Mouse (Mus musculus): Measurements from ENCODE around the gene Actl9. TPM values are rescaled to one million over a fixed set of nuclear protein-coding genes. Genes with fewer than 3 reads are reported as not detected.

Actl9 gene
- not detected in 2 replicates for polyA plus RNA-seq (2015; fragmentation: Nextera tagmentation; extraction: Ambion mirVana)

GRCm38 (mm10) chr17:33432019-33432946, at the start of gene Actl9:
Gene Actl9, plus strand, starts transcription at chr17:33432896.
- 85% methylated on average over 3 of the region's 3 CpGs for WGBS
- H3K27ac ChIP-seq, result no peak within 1 kb of the TSS
- no peaks in the 10 kb centered on the region for H3K36me3 ChIP-seq
- H3K9ac ChIP-seq, result no peak within 1 kb of the TSS
- H3K4me2 ChIP-seq (replicated peaks), result no peak within 1 kb of the TSS
- no peaks in the 10 kb centered on the region for H3K9me3 ChIP-seq
- H3K27me3 ChIP-seq (replicated peaks), result no peaks in the 10 kb centered on the region
- H3K4me1 ChIP-seq (replicated peaks), result no peaks in the 10 kb centered on the region
- no peak within 1 kb of the TSS for H3K4me3 ChIP-seq (replicated peaks)
- no peak for ATAC-seq

GRCm38 (mm10) chr17:33385705-33386104, 47.0 kb upstream of the Actl9 start:
- Histone ChIP-seq H3K36me3 (peaks cover 19% of the 10 kb centered on the region), H3K4me2 (replicated peaks) (no peak overlapping the region), H3K9me3 (no peaks in the 10 kb centered on the region), H3K27ac (no peak overlapping the region), H3K9ac (no peak overlapping the region), H3K4me1 (replicated peaks) (no peaks in the 10 kb centered on the region), H3K27me3 (replicated peaks) (no peaks in the 10 kb centered on the region), H3K4me3 (replicated peaks) (no peak overlapping the region)
- ATAC-seq, result no peak

- Histone ChIP-seq H3K36me3 (no peaks in the 10 kb centered on the region), H3K27me3 (replicated peaks) (no peaks in the 10 kb centered on the region), H3K4me2 (replicated peaks) (no peak overlapping the region), H3K9me3 (no peaks in the 10 kb centered on the region), H3K4me1 (replicated peaks) (peaks cover 8% of the 10 kb centered on the region; the same call in 1 of the 2 replicates), H3K27ac (no peak overlapping the region), H3K4me3 (replicated peaks) (no peak overlapping the region), H3K9ac (no peak overlapping the region)
- 92% methylated on average over 5 of the region's 5 CpGs for WGBS
- no peak for ATAC-seq
These were observed 40.4 kb upstream of the Actl9 start for GRCm38 (mm10) chr17:33392271-33392670.

- Histone ChIP-seq H3K4me3 (replicated peaks) (peak within 1 kb of the TSS; percentile 81), H3K27ac (peak within 1 kb of the TSS; percentile 54; the same call in 1 of the 2 replicates), H3K9me3 (no peaks in the 10 kb centered on the region), H3K9ac (peak within 1 kb of the TSS; percentile 81), H3K4me1 (replicated peaks) (peaks cover 8% of the 10 kb centered on the region; the same call in 1 of the 2 replicates), H3K27me3 (replicated peaks) (no peaks in the 10 kb centered on the region), H3K36me3 (no peaks in the 10 kb centered on the region), H3K4me2 (replicated peaks) (peak within 1 kb of the TSS; percentile 60)
- peak; percentile 100 for ATAC-seq
- WGBS, result under 1% methylated on average over 44 of the region's 44 CpGs
These were observed 38.3 kb upstream of the Actl9 start, which contains the start of gene Zfp101 for GRCm38 (mm10) chr17:33394182-33395034. Gene Zfp101, minus strand, starts transcription at chr17:33394641.

GRCm38 (mm10) chr17:33439148-33439547, 6.5 kb downstream of the Actl9 start:
- ATAC-seq, result no peak
- Histone ChIP-seq H3K27me3 (replicated peaks) (no peaks in the 10 kb centered on the region), H3K36me3 (no peaks in the 10 kb centered on the region), H3K4me2 (replicated peaks) (no peak overlapping the region), H3K9ac (no peak overlapping the region), H3K9me3 (no peaks in the 10 kb centered on the region), H3K4me1 (replicated peaks) (no peaks in the 10 kb centered on the region), H3K4me3 (replicated peaks) (no peak overlapping the region), H3K27ac (no peak overlapping the region)
- WGBS, result 72% methylated on average over 1 of the region's 1 CpGs

DNA sequence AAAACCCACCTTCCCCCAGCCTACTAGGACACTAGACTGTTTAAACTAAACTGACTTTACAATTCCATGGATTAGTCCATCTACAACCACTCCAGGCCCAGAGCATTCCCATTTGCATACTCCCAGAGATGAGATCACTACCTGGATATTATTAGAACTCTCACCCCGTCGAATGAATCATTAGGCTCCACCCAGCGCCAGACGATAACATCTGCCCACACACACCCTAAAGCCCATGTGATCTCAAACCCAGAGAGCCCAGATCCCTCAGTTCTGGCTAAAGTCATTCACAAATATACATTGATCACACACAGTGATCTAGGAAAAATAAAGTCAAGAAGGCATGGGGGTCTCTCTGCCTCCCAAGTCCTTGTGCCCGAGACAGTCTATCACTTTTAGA, 7.2 kb downstream of the Actl9 start:
- WGBS, result 43% methylated on average over 5 of the region's 5 CpGs
- Histone ChIP-seq H3K27ac (no peak overlapping the region), H3K36me3 (no peaks in the 10 kb centered on the region), H3K4me1 (replicated peaks) (no peaks in the 10 kb centered on the region), H3K27me3 (replicated peaks) (no peaks in the 10 kb centered on the region), H3K4me2 (replicated peaks) (no peak overlapping the region), H3K9me3 (no peaks in the 10 kb centered on the region), H3K9ac (no peak overlapping the region), H3K4me3 (replicated peaks) (no peak overlapping the region)
- ATAC-seq, result no peak

GRCm38 (mm10) chr17:33441159-33441558, 8.5 kb downstream of the Actl9 start:
- no peak overlapping the region for H3K27ac ChIP-seq
- H3K27me3 ChIP-seq (replicated peaks), result no peaks in the 10 kb centered on the region
- no peaks in the 10 kb centered on the region for H3K4me1 ChIP-seq (replicated peaks)
- no peak overlapping the region for H3K4me3 ChIP-seq (replicated peaks)
- no peaks in the 10 kb centered on the region for H3K9me3 ChIP-seq
- ATAC-seq, result no peak
- H3K9ac ChIP-seq, result no peak overlapping the region
- no peaks in the 10 kb centered on the region for H3K36me3 ChIP-seq
- H3K4me2 ChIP-seq (replicated peaks), result no peak overlapping the region

GRCm38 (mm10) chr17:33456631-33457030, 23.9 kb downstream of the Actl9 start:
- Histone ChIP-seq H3K9me3 (no peaks in the 10 kb centered on the region), H3K9ac (no peak overlapping the region)
- 90% methylated on average over 2 of the region's 2 CpGs for WGBS

GRCm38 (mm10) chr17:33471206-33471605, 38.5 kb downstream of the Actl9 start:
- Histone ChIP-seq H3K36me3 (no peaks in the 10 kb centered on the region), H3K4me1 (replicated peaks) (no peaks in the 10 kb centered on the region), H3K27me3 (replicated peaks) (no peaks in the 10 kb centered on the region), H3K4me3 (replicated peaks) (no peak overlapping the region), H3K9me3 (no peaks in the 10 kb centered on the region), H3K27ac (no peak overlapping the region), H3K9ac (no peak overlapping the region), H3K4me2 (replicated peaks) (no peak overlapping the region)
- 61% methylated on average over 6 of the region's 6 CpGs for WGBS
- ATAC-seq, result no peak

More at GRCm38 (mm10) chr17:33456631-33457030, 23.9 kb downstream of the Actl9 start:
- no peak overlapping the region for H3K4me3 ChIP-seq (replicated peaks)
- no peak overlapping the region for H3K27ac ChIP-seq
- no peak overlapping the region for H3K4me2 ChIP-seq (replicated peaks)
- no peak for ATAC-seq
- no peaks in the 10 kb centered on the region for H3K4me1 ChIP-seq (replicated peaks)
- H3K27me3 ChIP-seq (replicated peaks), result no peaks in the 10 kb centered on the region
- H3K36me3 ChIP-seq, result no peaks in the 10 kb centered on the region

Other genes with a start within 250 kb of the Actl9 start
- gene Olfr239, start 241.6 kb upstream of the Actl9 start, polyA plus RNA-seq (2015; fragmentation: Nextera tagmentation; extraction: Ambion mirVana), result not detected in 2 replicates
- gene Olfr1564, start 211.2 kb upstream of the Actl9 start, polyA plus RNA-seq (2015; fragmentation: Nextera tagmentation; extraction: Ambion mirVana), result not detected in 2 replicates
- 11.7 and 14.0 TPM in 2 replicates for gene Zfp955a, start 177.8 kb upstream of the Actl9 start, polyA plus RNA-seq (2015; fragmentation: Nextera tagmentation; extraction: Ambion mirVana)
- 0.03 TPM in 1 of 2 replicates, not detected in the other for gene Olfr63, start 168.2 kb upstream of the Actl9 start, polyA plus RNA-seq (2015; fragmentation: Nextera tagmentation; extraction: Ambion mirVana)
- gene Zfp955b, start 143.4 kb upstream of the Actl9 start, polyA plus RNA-seq (2015; fragmentation: Nextera tagmentation; extraction: Ambion mirVana), result 9.6 and 9.9 TPM in 2 replicates
- 7.0 and 7.3 TPM in 2 replicates for gene Zfp81, start 74.0 kb upstream of the Actl9 start, polyA plus RNA-seq (2015; fragmentation: Nextera tagmentation; extraction: Ambion mirVana)
- gene Zfp101, start 38.3 kb upstream of the Actl9 start, polyA plus RNA-seq (2015; fragmentation: Nextera tagmentation; extraction: Ambion mirVana), result 11.3 and 13.1 TPM in 2 replicates
- gene Adamts10, start 91.3 kb downstream of the Actl9 start, polyA plus RNA-seq (2015; fragmentation: Nextera tagmentation; extraction: Ambion mirVana), result 37.6 and 42.1 TPM in 2 replicates
- 3.8 and 3.9 TPM in 2 replicates for gene Myo1f, start 122.8 kb downstream of the Actl9 start, polyA plus RNA-seq (2015; fragmentation: Nextera tagmentation; extraction: Ambion mirVana)
- 37.0 and 37.7 TPM in 2 replicates for gene Zfp414, start 196.2 kb downstream of the Actl9 start, polyA plus RNA-seq (2015; fragmentation: Nextera tagmentation; extraction: Ambion mirVana)
- 0.53 and 0.90 TPM in 2 replicates for gene Pram1, start 205.2 kb downstream of the Actl9 start, polyA plus RNA-seq (2015; fragmentation: Nextera tagmentation; extraction: Ambion mirVana)